Mouse (Mus musculus): ENCODE measurements around the gene Rhbdd1.

- TF ChIP-seq CTCF (IDR thresholded peaks at IDR 0.05) (no peak), EP300 (IDR thresholded peaks at IDR 0.05; ENCODE audit: insufficient read depth, low read depth, low read length) (no peak), POLR2A (IDR thresholded peaks at IDR 0.05; ENCODE audit: insufficient read depth, low read depth, low read length) (no peak)
Measured at GRCm38 (mm10) chr1:82272231-82272630, 44.0 kb upstream of the Rhbdd1 start.

Measured in heart, adult 2 months (tissue).